Mouse (Mus musculus): ENCODE results near the gene Ppil2. TPM values are rescaled to one million over a fixed set of nuclear protein-coding genes. Genes with fewer than 3 reads are reported as not detected.

Gene Ppil2
- total and polyA plus RNA-seq, 2 experiments from 2014 or later, result 98.4 to 106 TPM

- no peak for DNase-seq (ENCODE audit: low spot score)
- ATAC-seq, result no peak
- no peak for TF ChIP-seq CTCF (IDR thresholded peaks at IDR 0.05; ENCODE audit: low read depth)
- H3K9ac ChIP-seq (replicated peaks; ENCODE audit: low read length), result no peak overlapping the region
- no peak overlapping the region for H3K27ac ChIP-seq
- H3K4me1 ChIP-seq (ENCODE audit: insufficient read depth, low read length), result 0 out of 2 replicates have a peak, but pooled peaks cover 6% of the 10 kb centered on the region
- no peaks in the 10 kb centered on the region for H3K9me3 ChIP-seq (ENCODE audit: low read length)
- no peaks in the 10 kb centered on the region for H3K27me3 ChIP-seq (ENCODE audit: insufficient read depth, low read length)
- WGBS, result 95% methylated on average over 1 of the region's 1 CpGs
- no peak overlapping the region for H3K4me3 ChIP-seq (ENCODE audit: low read length)
- H3K36me3 ChIP-seq (ENCODE audit: insufficient read depth, low read length), result peaks cover 9% of the 10 kb centered on the region
- H3K4me2 ChIP-seq (ENCODE audit: low read depth, low read length), result no peak overlapping the region
Measured at GRCm38 (mm10) chr16:17049886-17050285, 61.2 kb downstream of the Ppil2 start.

- Histone ChIP-seq H3K36me3 (ENCODE audit: insufficient read depth, low read length) (peaks cover 39% of the 10 kb centered on the region), H3K4me3 (ENCODE audit: low read length) (no peak overlapping the region), H3K27ac (no peak overlapping the region)
Measured at GRCm38 (mm10) chr16:17045287-17045686, 65.8 kb downstream of the Ppil2 start.

GRCm38 (mm10) chr16:17044320-17044719 is 66.7 kb downstream of the Ppil2 start:
- Histone ChIP-seq H3K9ac (replicated peaks; ENCODE audit: low read length) (no peak overlapping the region), H3K4me1 (ENCODE audit: insufficient read depth, low read length) (no peaks in the 10 kb centered on the region), H3K27ac (no peak overlapping the region), H3K9me3 (ENCODE audit: low read length) (no peaks in the 10 kb centered on the region), H3K36me3 (ENCODE audit: insufficient read depth, low read length) (peaks cover 48% of the 10 kb centered on the region), H3K4me3 (ENCODE audit: low read length) (no peak overlapping the region), H3K27me3 (ENCODE audit: insufficient read depth, low read length) (no peaks in the 10 kb centered on the region), H3K4me2 (ENCODE audit: low read depth, low read length) (no peak overlapping the region)
- no peak for DNase-seq (ENCODE audit: low spot score)
- TF ChIP-seq CTCF (IDR thresholded peaks at IDR 0.05; ENCODE audit: low read depth), result no peak
- WGBS, result 68% methylated on average over 3 of the region's 3 CpGs
- ATAC-seq, result no peak

More at GRCm38 (mm10) chr16:17045287-17045686, 65.8 kb downstream of the Ppil2 start:
- Histone ChIP-seq H3K27me3 (ENCODE audit: insufficient read depth, low read length) (no peaks in the 10 kb centered on the region), H3K4me2 (ENCODE audit: low read depth, low read length) (no peak overlapping the region), H3K9ac (replicated peaks; ENCODE audit: low read length) (no peak overlapping the region), H3K4me1 (ENCODE audit: insufficient read depth, low read length) (no peaks in the 10 kb centered on the region), H3K9me3 (ENCODE audit: low read length) (no peaks in the 10 kb centered on the region)
- no peak for TF ChIP-seq CTCF (IDR thresholded peaks at IDR 0.05; ENCODE audit: low read depth)
- WGBS, result 43% methylated on average over 3 of the region's 3 CpGs
- ATAC-seq, result no peak
- DNase-seq (ENCODE audit: low spot score), result no peak

GRCm38 (mm10) chr16:17041417-17041816 is 69.6 kb downstream of the Ppil2 start:
- H3K4me1 ChIP-seq (ENCODE audit: insufficient read depth, low read length), result no peaks in the 10 kb centered on the region
- no peak for ATAC-seq
- DNase-seq (ENCODE audit: low spot score), result no peak
- H3K27me3 ChIP-seq (ENCODE audit: insufficient read depth, low read length), result no peaks in the 10 kb centered on the region
- no peak overlapping the region for H3K4me2 ChIP-seq (ENCODE audit: low read depth, low read length)
- H3K9me3 ChIP-seq (ENCODE audit: low read length), result no peaks in the 10 kb centered on the region
- WGBS, result 74% methylated on average over 1 of the region's 1 CpGs
- no peak overlapping the region for H3K9ac ChIP-seq (replicated peaks; ENCODE audit: low read length)
- TF ChIP-seq CTCF (IDR thresholded peaks at IDR 0.05; ENCODE audit: low read depth), result no peak
- no peak overlapping the region for H3K27ac ChIP-seq
- no peak overlapping the region for H3K4me3 ChIP-seq (ENCODE audit: low read length)
- peaks cover 57% of the 10 kb centered on the region for H3K36me3 ChIP-seq (ENCODE audit: insufficient read depth, low read length)

- no peak overlapping the region for H3K4me2 ChIP-seq (ENCODE audit: low read depth, low read length)
- H3K9ac ChIP-seq (replicated peaks; ENCODE audit: low read length), result no peak overlapping the region
- WGBS, result 93% methylated on average over 3 of the region's 3 CpGs
- H3K27me3 ChIP-seq (ENCODE audit: insufficient read depth, low read length), result no peaks in the 10 kb centered on the region
- no peaks in the 10 kb centered on the region for H3K9me3 ChIP-seq (ENCODE audit: low read length)
- ATAC-seq (no peak), DNase-seq (ENCODE audit: low spot score) (no peak)
- peaks cover 62% of the 10 kb centered on the region for H3K36me3 ChIP-seq (ENCODE audit: insufficient read depth, low read length)
- H3K4me1 ChIP-seq (ENCODE audit: insufficient read depth, low read length), result no peaks in the 10 kb centered on the region
- H3K4me3 ChIP-seq (ENCODE audit: low read length), result no peak overlapping the region
- TF ChIP-seq CTCF (IDR thresholded peaks at IDR 0.05; ENCODE audit: low read depth), result no peak
- H3K27ac ChIP-seq, result no peak overlapping the region
Measured at GRCm38 (mm10) chr16:17040716-17041115, 70.3 kb downstream of the Ppil2 start.

MicroRNA genes within 50 kb of the gene (microRNA counts, 519-probe panel; counts per million panel counts)
- microRNA mmu-miR-130b (4,172 counts per million, percentile 73 among the panel's probes with 10 or more counts), microRNA mmu-miR-301b (1,930 counts per million, percentile 27 among the panel's probes with 10 or more counts)

Small RNA genes lying within 50 kb of the gene (microRNA-seq; reads per million reads assigned to microRNA genes)
- gene Mir130b (2,899 to 3,548 reads per million in 2 experiments), gene Mir301b (89.8 to 114 reads per million in 2 experiments)

Other genes starting within 250 kb of the Ppil2 start
- not detected in 2 replicates for gene Igll1, start 247.3 kb downstream of the Ppil2 start, total RNA-seq (2014; rRNA removed)
- not detected in 2 replicates for gene Igll1, start 247.3 kb downstream of the Ppil2 start, polyA plus RNA-seq (2015; fragmentation: Nextera tagmentation; extraction: Ambion mirVana)
- 68.4 and 99.6 TPM in 2 replicates for gene Top3b, start 240.5 kb downstream of the Ppil2 start, total RNA-seq (2014; rRNA removed)
- 70.0 and 73.8 TPM in 2 replicates for gene Top3b, start 240.5 kb downstream of the Ppil2 start, polyA plus RNA-seq (2015; fragmentation: Nextera tagmentation; extraction: Ambion mirVana)
- not detected in 2 replicates for gene Vpreb1, start 240.4 kb downstream of the Ppil2 start, total RNA-seq (2014; rRNA removed)
- 0.33 and 0.58 TPM in 2 replicates for gene Vpreb1, start 240.4 kb downstream of the Ppil2 start, polyA plus RNA-seq (2015; fragmentation: Nextera tagmentation; extraction: Ambion mirVana)
- 32.2 and 37.9 TPM in 2 replicates for gene Ppm1f, start 214.8 kb downstream of the Ppil2 start, total RNA-seq (2014; rRNA removed)
- gene Ppm1f, start 214.8 kb downstream of the Ppil2 start, polyA plus RNA-seq (2015; fragmentation: Nextera tagmentation; extraction: Ambion mirVana), result 12.6 and 13.4 TPM in 2 replicates
- 202 and 204 TPM in 2 replicates for gene Mapk1, start 127.9 kb downstream of the Ppil2 start, total RNA-seq (2014; rRNA removed)
- 156 and 178 TPM in 2 replicates for gene Mapk1, start 127.9 kb downstream of the Ppil2 start, polyA plus RNA-seq (2015; fragmentation: Nextera tagmentation; extraction: Ambion mirVana)
- gene Ypel1, start 41.6 kb downstream of the Ppil2 start, total RNA-seq (2014; rRNA removed), result 39.8 and 41.9 TPM in 2 replicates
- 66.3 and 66.8 TPM in 2 replicates for gene Ypel1, start 41.6 kb downstream of the Ppil2 start, polyA plus RNA-seq (2015; fragmentation: Nextera tagmentation; extraction: Ambion mirVana)
- gene 2610318N02Rik, start 13.9 kb upstream of the Ppil2 start, total RNA-seq (2014; rRNA removed), result 4.2 and 6.8 TPM in 2 replicates
- gene 2610318N02Rik, start 13.9 kb upstream of the Ppil2 start, polyA plus RNA-seq (2015; fragmentation: Nextera tagmentation; extraction: Ambion mirVana), result 8.2 and 9.5 TPM in 2 replicates
- gene Sdf2l1, start 21.1 kb upstream of the Ppil2 start, total RNA-seq (2014; rRNA removed), result 15.3 and 20.9 TPM in 2 replicates
- 18.4 and 19.7 TPM in 2 replicates for gene Sdf2l1, start 21.1 kb upstream of the Ppil2 start, polyA plus RNA-seq (2015; fragmentation: Nextera tagmentation; extraction: Ambion mirVana)
- 72.4 and 78.5 TPM in 2 replicates for gene Ydjc, start 33.4 kb upstream of the Ppil2 start, total RNA-seq (2014; rRNA removed)
- 41.3 and 43.9 TPM in 2 replicates for gene Ydjc, start 33.4 kb upstream of the Ppil2 start, polyA plus RNA-seq (2015; fragmentation: Nextera tagmentation; extraction: Ambion mirVana)
- gene Ccdc116, start 36.0 kb upstream of the Ppil2 start, total RNA-seq (2014; rRNA removed), result 7.2 and 8.8 TPM in 2 replicates
- gene Ccdc116, start 36.0 kb upstream of the Ppil2 start, polyA plus RNA-seq (2015; fragmentation: Nextera tagmentation; extraction: Ambion mirVana), result 2.8 and 3.5 TPM in 2 replicates
- 82.7 and 93.6 TPM in 2 replicates for gene Ube2l3, start 91.4 kb upstream of the Ppil2 start, total RNA-seq (2014; rRNA removed)
- 325 and 326 TPM in 2 replicates for gene Ube2l3, start 91.4 kb upstream of the Ppil2 start, polyA plus RNA-seq (2015; fragmentation: Nextera tagmentation; extraction: Ambion mirVana)
- gene Rimbp3, start 97.3 kb upstream of the Ppil2 start, total RNA-seq (2014; rRNA removed), result 1.9 and 4.3 TPM in 2 replicates
- 1.0 and 1.3 TPM in 2 replicates for gene Rimbp3, start 97.3 kb upstream of the Ppil2 start, polyA plus RNA-seq (2015; fragmentation: Nextera tagmentation; extraction: Ambion mirVana)
- gene Hic2, start 122.3 kb upstream of the Ppil2 start, total RNA-seq (2014; rRNA removed), result 10.0 and 13.1 TPM in 2 replicates
- 4.7 and 5.1 TPM in 2 replicates for gene Hic2, start 122.3 kb upstream of the Ppil2 start, polyA plus RNA-seq (2015; fragmentation: Nextera tagmentation; extraction: Ambion mirVana)
- 65.0 and 76.9 TPM in 2 replicates for gene Tmem191c, start 164.8 kb upstream of the Ppil2 start, total RNA-seq (2014; rRNA removed)
- gene Tmem191c, start 164.8 kb upstream of the Ppil2 start, polyA plus RNA-seq (2015; fragmentation: Nextera tagmentation; extraction: Ambion mirVana), result 112 and 125 TPM in 2 replicates
- 3.5 and 4.2 TPM in 2 replicates for gene Serpind1, start 220.1 kb upstream of the Ppil2 start, total RNA-seq (2014; rRNA removed)
- 9.9 and 10.3 TPM in 2 replicates for gene Serpind1, start 220.1 kb upstream of the Ppil2 start, polyA plus RNA-seq (2015; fragmentation: Nextera tagmentation; extraction: Ambion mirVana)

Data from hindbrain, postnatal 0 days (tissue).